Mouse (Mus musculus) myocyte (in vitro differentiated cells): Measurements from ENCODE around the gene Dpagt1. TPM values are rescaled to one million over a fixed set of nuclear protein-coding genes. Genes with fewer than 3 reads are reported as not detected.
"Not testable (repeated sequence)": the region's sequence is repeated elsewhere in the genome, so short reads cannot be mapped to it uniquely, and the experiment has no call there.

ENCODE experiments used
- H3K27me3 ChIP-seq: one replicate; pipeline ENCODE4 v1.6.1; 2011; ENCODE audit not compliant: control insufficient read depth, insufficient read depth, insufficient read length
- H3K36me3 ChIP-seq: one replicate; pipeline ENCODE4 v1.6.1; 2011; ENCODE audit not compliant: control insufficient read depth, insufficient read depth
- H3K4me2 ChIP-seq: one replicate; pipeline ENCODE4 v1.6.1; 2011; ENCODE audit warnings: low read depth, control low read depth
- H3K4me3 ChIP-seq: one replicate; pipeline ENCODE4 v1.5.1; 2011; ENCODE audit warnings: mild to moderate bottlenecking, control low read depth, moderate library complexity
- H3K79me2 ChIP-seq: one replicate; pipeline ENCODE4 v1.6.1; 2011; ENCODE audit not compliant: control insufficient read depth, insufficient read depth
- H3ac ChIP-seq: one replicate; pipeline ENCODE4 v1.6.1; 2011; ENCODE audit not compliant: control insufficient read depth, insufficient read length
- CEBPB ChIP-seq: IDR thresholded peaks from 2 replicates; pipeline ENCODE4 v1.6.1; 2011; ENCODE audit warnings: mild to moderate bottlenecking, moderate library complexity; ENCODE audit not compliant: poor library complexity, insufficient read depth, severe bottlenecking
- E2F4 ChIP-seq: IDR thresholded peaks from one replicate; pipeline ENCODE4 v1.6.1; 2011; ENCODE audit warnings: mild to moderate bottlenecking, control low read depth, moderate library complexity; ENCODE audit not compliant: insufficient read depth
- MAX ChIP-seq: IDR thresholded peaks from one replicate; pipeline ENCODE4 v1.6.1; 2011; ENCODE audit warnings: low read depth, mild to moderate bottlenecking, control low read depth
- MYOD1 ChIP-seq, 3 experiments: IDR thresholded peaks; one replicate each; pipeline ENCODE4 v1.6.1; 2011; ENCODE audit warnings: control low read depth in 2 of 3, low read depth in 2 of 3, mild to moderate bottlenecking in 2 of 3, moderate library complexity in 1 of 3; ENCODE audit not compliant: insufficient read length in 2 of 3, control insufficient read depth in 1 of 3
- MYOG ChIP-seq, 3 experiments: IDR thresholded peaks; one replicate each; pipeline ENCODE4 v1.6.1; 2011; ENCODE audit warnings: control low read depth in 2 of 3, low read depth in 2 of 3, mild to moderate bottlenecking in 2 of 3; ENCODE audit not compliant: insufficient read length in 2 of 3, control insufficient read depth in 1 of 3, insufficient read depth in 1 of 3
- POLR2A ChIP-seq: IDR thresholded peaks from one replicate; pipeline ENCODE4 v1.6.1; 2011; ENCODE audit warnings: low read depth, mild to moderate bottlenecking, control low read depth, moderate library complexity; ENCODE audit not compliant: insufficient read length
- POLR2AphosphoS2 ChIP-seq: IDR thresholded peaks from one replicate; pipeline ENCODE4 v1.6.1; 2011; ENCODE audit warnings: low read depth, control low read depth; ENCODE audit not compliant: insufficient read length
- REST ChIP-seq: IDR thresholded peaks from one replicate; pipeline ENCODE4 v1.6.1; 2011; ENCODE audit warnings: mild to moderate bottlenecking, control low read depth, moderate library complexity; ENCODE audit not compliant: insufficient read depth, insufficient read length
- SRF ChIP-seq: IDR thresholded peaks from one replicate; pipeline ENCODE4 v1.6.1; 2011; ENCODE audit warnings: low read depth; ENCODE audit not compliant: control insufficient read depth, insufficient read length
- TCF12 ChIP-seq: IDR thresholded peaks from one replicate; pipeline ENCODE4 v1.6.1; 2011; ENCODE audit warnings: mild to moderate bottlenecking, control low read depth; ENCODE audit not compliant: poor library complexity, insufficient read depth, severe bottlenecking
- TCF3 ChIP-seq: IDR thresholded peaks from one replicate; pipeline ENCODE4 v1.6.1; 2011; ENCODE audit warnings: low read depth, control low read depth; ENCODE audit not compliant: insufficient read length
- USF1 ChIP-seq: IDR thresholded peaks from one replicate; pipeline ENCODE4 v1.6.1; 2011; ENCODE audit warnings: low read depth, mild to moderate bottlenecking, control low read depth, moderate library complexity
- polyA plus RNA-seq: library from polyadenylated mRNA; unstranded; fragments of >200 nt; fragmentation: generic; extraction: Trizol; gene quantifications from one replicate; pipeline ENCODE4 v1.2.1, GENCODE M21; 2012; ENCODE audit warnings: missing spikeins

Gene Dpagt1
- polyA plus RNA-seq, 1 experiment = 26.3 TPM

DNA sequence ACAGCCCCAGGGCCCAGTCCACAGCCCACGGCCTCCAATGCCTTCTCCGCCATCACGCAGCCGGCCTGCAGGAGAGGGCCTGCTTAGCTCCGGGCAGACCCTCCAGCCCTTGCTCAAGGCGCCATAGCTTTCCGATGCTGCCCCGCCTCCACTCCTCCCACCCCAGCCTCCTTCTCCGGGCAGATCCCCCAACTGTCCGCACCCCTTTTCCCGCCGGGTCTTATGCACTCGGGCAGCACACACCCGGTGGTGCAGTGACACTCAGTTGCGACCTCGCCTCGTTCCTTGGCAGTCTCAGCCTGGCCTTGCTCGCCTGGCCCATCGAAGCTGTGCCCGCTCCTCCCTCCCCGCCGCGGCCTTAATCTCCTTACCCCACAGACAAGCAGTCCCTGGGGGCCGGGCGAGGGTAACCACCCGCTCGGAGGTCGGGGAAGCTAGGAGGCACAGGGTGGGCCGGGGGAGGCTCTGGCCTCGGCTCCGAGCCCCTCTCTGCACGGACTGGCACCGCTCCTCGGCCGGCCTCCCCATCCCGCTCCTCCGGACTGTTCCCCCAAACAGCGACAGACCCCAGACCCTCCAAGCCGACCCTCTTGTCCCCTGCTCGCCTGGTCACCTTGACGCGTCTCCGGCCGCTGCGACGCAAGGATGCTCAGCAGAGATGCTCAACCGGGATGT, 38.3 kb upstream of the Dpagt1 start:
- Histone ChIP-seq H3K79me2 (no peaks in the 10 kb centered on the region), H3ac (no peak overlapping the region), H3K36me3 (peaks cover 24% of the 10 kb centered on the region), H3K27me3 (no peaks in the 10 kb centered on the region), H3K4me3 (no peak overlapping the region), H3K4me2 (no peak overlapping the region)
- TF ChIP-seq TCF12 (no peak), POLR2AphosphoS2 (peak; percentile 19)

DNA sequence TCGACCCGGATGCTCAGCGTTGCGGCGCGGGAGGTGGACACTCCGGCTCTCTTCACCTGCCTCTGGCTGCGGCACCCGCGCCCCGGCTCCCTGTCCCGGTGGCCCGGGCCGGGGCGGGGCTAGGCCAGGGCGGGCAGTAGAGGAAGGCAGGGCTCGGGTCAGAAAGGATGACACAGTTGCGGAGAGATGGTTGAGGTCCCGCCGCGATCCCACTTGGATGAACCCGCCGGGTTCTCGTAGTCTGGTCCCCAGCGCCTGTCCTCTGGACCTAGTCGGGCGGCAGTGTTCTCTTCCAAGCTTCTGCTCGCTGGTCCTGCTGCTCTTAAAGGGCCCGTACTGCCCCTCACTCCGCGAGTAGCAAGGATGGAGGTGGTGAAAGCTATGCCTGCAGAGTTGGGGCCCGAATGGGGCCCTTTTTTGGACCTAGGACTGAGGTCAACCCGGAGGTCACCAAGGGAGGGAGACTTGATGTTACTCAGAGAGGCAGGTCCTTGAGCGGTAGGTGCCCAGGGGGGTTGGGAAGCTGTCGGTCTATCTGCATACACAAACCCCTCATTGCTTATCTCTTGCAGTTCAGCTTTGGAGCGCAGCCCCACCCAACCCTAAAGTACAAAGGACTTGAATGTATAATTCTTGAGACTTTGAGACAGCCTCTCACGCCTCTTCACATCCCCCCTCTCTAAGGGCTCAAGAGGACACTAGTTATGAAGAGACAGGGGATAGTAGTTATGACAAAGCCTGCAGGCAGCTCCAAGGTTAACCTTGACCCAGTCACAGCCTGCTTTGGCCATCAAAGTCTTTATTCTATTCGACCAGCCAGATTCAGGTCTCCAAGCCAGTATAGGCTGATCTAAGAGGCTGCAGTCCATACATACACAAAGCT, 37.5 kb upstream of the Dpagt1 start, which contains the start of gene Abcg4:
Abcg4 (minus strand) TSS at position 540 of the 883 bp plus-strand sequence.
- no peak within 1 kb of the TSS for H3K4me2 ChIP-seq
- no peak for TF ChIP-seq SRF
- no peak for TF ChIP-seq USF1
- no peak for TF ChIP-seq TCF12
- TF ChIP-seq MAX = no peak
- TF ChIP-seq MYOG (IDR thresholded peaks at IDR 0.05; ENCODE audit: control insufficient read depth in 1 of 3, insufficient read depth in 1 of 3, insufficient read length in 2 of 3, low read depth in 2 of 3) = no peak
- no peak within 1 kb of the TSS for H3K4me3 ChIP-seq

DNA sequence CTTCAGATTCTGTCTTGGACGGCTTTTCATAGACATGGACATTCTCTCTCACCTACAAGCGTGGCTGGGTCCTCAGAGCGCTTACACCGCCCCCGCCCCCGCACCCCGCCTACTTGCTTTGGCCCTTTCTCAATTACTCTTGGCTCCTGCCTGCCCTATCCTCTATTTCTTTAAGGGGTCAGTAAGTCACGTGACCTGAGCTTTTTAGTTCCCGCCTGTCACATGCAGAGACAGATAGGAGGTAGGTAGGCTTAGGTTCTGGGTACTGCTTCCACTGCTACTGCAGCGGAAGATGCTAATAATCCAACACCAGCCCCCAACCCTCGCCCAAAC, 36.9 kb upstream of the Dpagt1 start:
- Histone ChIP-seq H3K36me3 (peaks cover 37% of the 10 kb centered on the region), H3K4me2 (no peak overlapping the region), H3K79me2 (no peaks in the 10 kb centered on the region), H3ac (no peak overlapping the region), H3K4me3 (no peak overlapping the region), H3K27me3 (no peaks in the 10 kb centered on the region)
- TF ChIP-seq TCF12 (no peak), USF1 (no peak), CEBPB (no peak), E2F4 (no peak), MAX (no peak), MYOG (IDR thresholded peaks at IDR 0.05; ENCODE audit: control insufficient read depth in 1 of 3, insufficient read depth in 1 of 3, insufficient read length in 2 of 3, low read depth in 2 of 3) (no peak), REST (no peak), SRF (no peak), MYOD1 (IDR thresholded peaks at IDR 0.05; ENCODE audit: control insufficient read depth in 1 of 3, insufficient read length in 2 of 3, low read depth in 2 of 3) (no peak), POLR2AphosphoS2 (no peak), TCF3 (no peak), POLR2A (no peak)

More for the DNA sequence above, 37.5 kb upstream of the Dpagt1 start, which contains the start of gene Abcg4:
- no peaks in the 10 kb centered on the region for H3K79me2 ChIP-seq
- H3K36me3 ChIP-seq = peaks cover 31% of the 10 kb centered on the region
- no peaks in the 10 kb centered on the region for H3K27me3 ChIP-seq
- H3ac ChIP-seq = no peak within 1 kb of the TSS

DNA sequence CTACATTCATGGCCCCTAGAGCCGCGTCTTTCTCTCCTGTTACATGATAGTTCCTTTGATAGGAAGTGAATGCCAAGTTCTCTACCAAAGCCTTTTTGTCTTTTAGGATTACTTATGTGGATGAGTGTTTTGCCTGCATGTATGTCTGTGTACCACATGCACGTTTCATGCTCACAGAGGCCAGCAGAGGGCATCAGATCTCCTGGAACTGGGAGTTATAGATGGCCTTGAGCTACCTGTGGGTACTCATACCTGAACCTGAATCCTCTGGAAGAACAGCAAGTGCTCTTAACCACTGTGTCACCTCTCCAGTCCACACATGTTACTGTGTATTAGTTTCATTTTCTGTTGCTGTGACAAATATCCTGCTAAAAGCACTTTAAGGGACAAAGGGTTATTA, 33.3 kb upstream of the Dpagt1 start:
- Histone ChIP-seq H3K27me3 (no peaks in the 10 kb centered on the region), H3K79me2 (no peaks in the 10 kb centered on the region), H3K36me3 (peaks cover 58% of the 10 kb centered on the region), H3ac (no peak overlapping the region), H3K4me3 (no peak overlapping the region), H3K4me2 (no peak overlapping the region)
- TF ChIP-seq MAX (no peak), SRF (no peak), USF1 (no peak), MYOD1 (IDR thresholded peaks at IDR 0.05; ENCODE audit: control insufficient read depth in 1 of 3, insufficient read length in 2 of 3, low read depth in 2 of 3) (no peak), MYOG (IDR thresholded peaks at IDR 0.05; ENCODE audit: control insufficient read depth in 1 of 3, insufficient read depth in 1 of 3, insufficient read length in 2 of 3, low read depth in 2 of 3) (no peak), CEBPB (no peak), TCF3 (no peak), POLR2A (no peak), E2F4 (no peak), REST (no peak)

DNA sequence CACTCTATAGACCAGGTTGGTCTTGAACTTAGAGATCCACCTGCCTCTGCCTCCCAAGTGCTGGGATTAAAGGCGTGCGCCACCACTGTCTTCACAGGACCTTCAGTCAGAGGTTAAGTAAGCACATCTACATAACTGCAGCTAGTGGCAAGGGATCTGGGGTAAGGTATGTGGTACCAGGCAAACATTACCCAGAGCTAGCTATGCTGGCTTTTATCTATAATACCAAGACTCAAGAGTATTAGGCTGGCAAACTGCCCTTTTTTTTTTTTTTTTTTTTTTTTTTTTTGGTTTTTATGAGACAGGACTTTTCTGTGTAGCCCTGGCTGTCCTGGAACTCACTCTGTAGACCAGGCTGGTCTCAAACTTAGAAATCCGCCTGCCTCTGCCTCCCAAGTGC, 25.8 kb upstream of the Dpagt1 start:
- peaks cover 18% of the 10 kb centered on the region for H3K79me2 ChIP-seq
- not testable (repeated sequence) for H3K4me2 ChIP-seq, H3ac ChIP-seq, H3K27me3 ChIP-seq, H3K4me3 ChIP-seq
- H3K36me3 ChIP-seq = peaks cover 49% of the 10 kb centered on the region
